Mouse (Mus musculus) bone marrow, adult 2 months (tissue): ENCODE measurements around the gene Krtap13-1.
"Not testable (repeated sequence)": the region's sequence is repeated elsewhere in the genome, so short reads cannot be mapped to it uniquely, and the experiment has no call there.

ENCODE experiments used
- CTCF ChIP-seq: fragments of 200-500 bp; IDR thresholded peaks from 2 replicates; pipeline ENCODE4 v1.5.1; 2011; ENCODE audit warnings: low read length, control low read depth; ENCODE audit not compliant: control insufficient read depth, insufficient read depth
- POLR2A ChIP-seq: fragments of 200-500 bp; IDR thresholded peaks from 2 replicates; pipeline ENCODE4 v1.6.1; 2011; ENCODE audit warnings: low read depth, mild to moderate bottlenecking, control low read depth, low read length, borderline replicate concordance; ENCODE audit not compliant: control insufficient read depth

DNA sequence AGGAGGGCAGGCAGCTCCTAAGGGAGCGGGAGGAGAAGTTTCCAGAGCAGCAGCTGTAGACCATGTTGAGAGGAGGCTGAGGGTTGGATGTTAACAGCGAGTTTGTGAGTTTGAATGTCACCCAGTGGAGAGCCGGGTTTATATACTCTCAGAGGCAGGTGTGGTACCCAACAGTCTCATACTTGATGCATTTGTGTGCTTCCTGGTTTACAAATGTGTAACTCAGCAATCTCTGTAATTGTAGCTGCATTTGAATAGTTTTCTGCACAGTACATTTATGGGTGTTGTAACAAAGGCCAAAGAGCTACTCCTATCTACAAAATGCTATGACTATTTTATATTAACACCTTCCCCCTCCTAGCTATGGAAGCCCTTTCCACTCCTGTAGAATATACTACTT is 22.9 kb downstream of the Krtap13-1 start, which contains the start of gene Krtap13:
- TF ChIP-seq CTCF, POLR2A: not testable (repeated sequence)
